Mouse (Mus musculus) lung, postnatal 0 days (tissue): ENCODE data around the gene Zfp941.

Experiments
- CTCF ChIP-seq: IDR thresholded peaks from 2 replicates; pipeline ENCODE4 v1.5.1; 2016; ENCODE audit warnings: antibody characterized with exemption, mild to moderate bottlenecking
- EP300 ChIP-seq: IDR thresholded peaks from 2 replicates; pipeline ENCODE4 v1.6.1; 2016; ENCODE audit warnings: antibody characterized with exemption, mild to moderate bottlenecking, control low read depth

- TF ChIP-seq CTCF, result no peak
- TF ChIP-seq EP300, result no peak
Observed at GRCm38 (mm10) chr7:140833341-140833740, 11.4 kb upstream of the Zfp941 start.
